Mouse (Mus musculus): ENCODE data around the gene Hivep3.

DNA sequence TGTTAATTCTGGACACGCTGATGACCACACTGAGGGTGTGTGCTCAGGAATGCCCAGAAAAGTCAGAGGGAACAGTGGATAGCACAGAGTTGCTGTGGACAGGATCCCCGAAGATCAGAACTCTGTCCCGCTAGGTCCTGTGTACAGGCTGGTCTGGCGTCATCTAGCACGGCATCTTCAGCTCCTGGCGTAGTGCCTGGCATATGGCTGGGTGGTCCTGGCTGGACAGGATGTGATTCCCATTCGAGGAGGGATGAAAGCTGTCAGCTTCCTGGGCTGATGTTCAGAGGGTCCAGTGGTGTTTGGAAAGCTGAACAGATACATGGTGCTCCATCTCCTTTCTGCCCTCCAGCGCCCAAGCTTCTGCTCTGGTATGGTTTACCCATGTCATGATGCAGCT, 29.6 kb upstream of the Hivep3 start:
- TF ChIP-seq CTCF (IDR thresholded peaks at IDR 0.05; ENCODE audit: control insufficient read depth, insufficient read depth, insufficient replicate concordance, low read depth, low read length), result no peak
- TF ChIP-seq POLR2A (IDR thresholded peaks at IDR 0.05; ENCODE audit: control insufficient read depth, low read depth, low read length), result no peak
